Mouse (Mus musculus): ENCODE results near the gene Mrps24.
A peak's percentile ranks its signal among the peaks of the same experiment; 100 is the strongest.

Mrps24 gene

DNA sequence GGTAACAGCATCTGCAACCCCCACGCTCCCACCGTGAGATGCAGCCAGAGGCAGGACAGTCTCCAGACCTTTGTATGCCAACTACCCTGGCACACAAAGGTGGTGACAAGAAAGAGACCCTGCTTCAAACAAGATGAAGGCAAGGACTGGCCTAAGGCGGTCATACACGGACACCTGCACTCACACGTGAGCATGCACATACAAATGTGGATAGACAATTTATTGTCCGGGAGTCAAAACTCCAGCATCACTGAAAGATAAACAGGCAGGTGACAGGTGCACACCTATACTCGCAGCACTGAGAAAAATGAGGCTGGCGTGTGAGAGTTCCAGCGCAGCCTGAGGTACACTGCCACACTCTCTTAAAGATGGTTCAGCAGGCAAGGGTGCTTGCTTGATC, 9.5 kb downstream of the Mrps24 start:
- DNase-seq (ENCODE audit: low read depth), result no peak

DNA sequence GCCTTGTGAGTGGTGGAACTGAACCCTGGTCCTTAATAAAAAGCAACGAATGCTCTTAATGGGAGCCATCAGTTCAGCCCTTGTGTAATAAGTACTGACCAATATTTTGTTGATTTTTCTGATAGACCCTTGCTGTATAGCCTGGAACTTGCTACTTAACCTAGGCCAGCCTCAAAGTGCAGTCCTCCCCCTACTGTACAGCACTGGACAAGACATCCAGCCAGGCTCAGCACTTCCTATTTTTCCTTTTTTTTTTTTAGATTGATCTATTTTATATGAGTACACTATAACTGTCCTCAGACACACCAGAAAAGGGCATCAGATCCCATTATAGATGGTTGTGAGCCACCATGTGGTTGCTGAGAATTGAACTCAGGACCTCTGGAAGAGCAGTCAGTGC, 12.1 kb downstream of the Mrps24 start:
- DNase-seq (ENCODE audit: low read depth), result no peak

DNA sequence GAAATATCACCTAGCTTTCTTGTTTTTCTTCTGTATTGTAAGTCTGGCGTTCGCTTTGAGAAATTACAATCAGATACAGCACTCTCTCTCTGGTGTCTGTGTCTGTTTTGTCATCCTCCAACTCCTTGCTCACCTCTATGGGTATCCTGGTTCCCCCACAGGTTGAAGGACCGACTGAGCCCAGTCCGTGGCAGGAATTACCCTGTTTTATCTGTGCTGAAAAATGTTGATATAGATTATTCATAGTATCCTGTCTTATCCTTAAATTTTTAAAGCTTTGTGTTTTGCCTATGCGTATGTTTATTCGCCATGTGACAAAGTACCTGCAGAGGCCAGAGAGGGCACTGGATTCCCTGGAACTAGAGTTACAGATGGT, 12.5 kb downstream of the Mrps24 start:
- no peak for DNase-seq (ENCODE audit: low read depth)

DNA sequence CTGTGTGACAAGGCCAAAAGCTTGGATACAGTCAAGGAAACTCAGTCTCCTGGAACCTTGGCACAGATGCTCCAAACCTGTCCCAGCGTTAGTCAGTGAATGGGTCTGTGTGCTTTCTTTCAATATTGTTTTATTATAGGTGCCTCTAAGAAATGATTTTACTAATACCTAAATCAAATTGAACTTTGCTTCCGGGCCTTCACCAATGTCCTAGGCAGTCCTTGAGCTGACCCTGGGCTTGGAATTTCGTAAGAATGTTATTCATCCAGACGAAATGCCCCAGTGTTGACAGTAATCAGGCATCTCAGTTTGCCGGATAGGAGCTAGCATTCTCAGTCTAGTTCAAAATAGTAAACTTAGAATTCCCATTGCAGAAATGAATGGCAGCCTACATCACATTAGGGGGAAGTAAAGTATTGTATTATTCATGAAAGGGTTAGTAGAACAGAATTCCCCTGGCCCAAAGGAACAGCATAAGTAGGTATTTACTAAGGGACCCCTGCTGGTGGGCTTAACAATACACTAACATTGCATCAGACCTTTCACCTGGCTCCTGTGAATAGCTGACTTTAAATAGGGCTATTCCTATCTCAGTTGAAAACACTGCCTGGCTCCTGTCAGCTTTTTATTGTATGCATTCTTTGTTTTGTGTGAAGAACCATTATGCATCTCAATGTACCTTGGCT, 13.1 kb downstream of the Mrps24 start:
- no peak for DNase-seq (ENCODE audit: low read depth)

DNA sequence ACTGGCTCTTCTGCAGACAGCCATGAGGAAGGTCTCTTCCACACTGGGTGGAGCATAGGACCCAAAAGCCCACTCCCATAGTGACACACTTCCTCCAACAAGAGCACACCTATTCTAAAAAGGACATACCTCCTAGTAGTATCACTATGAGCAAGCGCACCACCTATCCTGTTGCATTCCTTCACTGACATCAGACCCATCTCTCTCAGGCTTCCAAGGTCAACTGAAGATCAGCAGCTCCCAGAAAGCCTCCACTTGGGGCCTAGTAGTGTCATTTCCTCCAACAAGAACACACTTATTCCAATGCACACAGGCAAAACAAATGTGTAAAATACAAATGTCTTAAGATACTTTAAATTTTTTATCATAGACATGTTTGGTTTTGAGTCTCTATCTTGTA, 13.7 kb downstream of the Mrps24 start:
- no peak for DNase-seq (ENCODE audit: low read depth)

DNA sequence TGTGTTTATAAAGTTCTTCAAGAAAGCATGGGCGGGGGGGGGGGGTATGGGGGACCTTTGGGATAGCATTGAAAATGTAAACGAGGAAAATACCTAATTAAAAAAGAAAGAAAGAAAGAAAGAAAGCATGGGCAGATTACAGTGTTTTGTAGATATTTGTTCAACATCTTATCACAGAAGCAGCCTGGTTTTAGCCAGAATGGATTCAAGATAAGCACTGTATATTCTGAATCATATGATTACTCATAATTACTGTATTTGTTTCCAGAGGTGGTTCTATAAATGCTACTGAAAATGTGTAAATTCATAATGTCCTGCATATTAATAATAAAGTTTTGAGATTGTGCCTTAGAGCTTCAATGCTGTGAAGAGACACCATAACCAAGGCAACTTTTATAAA, 14.2 kb downstream of the Mrps24 start:
- DNase-seq (ENCODE audit: low read depth), result no peak

DNA sequence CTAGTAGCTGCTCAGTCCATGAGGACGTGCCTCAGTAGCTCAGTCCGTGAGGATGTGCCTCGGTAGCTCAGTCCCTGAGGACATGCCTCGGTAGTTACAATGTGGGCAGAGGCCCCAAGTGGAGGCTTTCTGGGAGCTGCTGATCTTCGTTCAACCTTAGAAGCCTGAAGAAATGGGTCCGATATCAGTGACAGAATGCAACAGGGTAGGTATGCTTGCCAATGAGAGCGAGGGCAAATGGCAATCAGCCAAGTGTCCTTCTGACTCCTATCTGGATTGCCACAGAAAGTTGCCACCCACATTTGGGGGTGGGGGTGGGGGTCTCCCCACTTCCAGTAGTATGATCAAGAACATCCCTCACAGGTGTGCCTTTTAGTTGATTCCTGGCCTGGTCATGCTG, 14.7 kb downstream of the Mrps24 start:
- DNase-seq (ENCODE audit: low read depth), result no peak

DNA sequence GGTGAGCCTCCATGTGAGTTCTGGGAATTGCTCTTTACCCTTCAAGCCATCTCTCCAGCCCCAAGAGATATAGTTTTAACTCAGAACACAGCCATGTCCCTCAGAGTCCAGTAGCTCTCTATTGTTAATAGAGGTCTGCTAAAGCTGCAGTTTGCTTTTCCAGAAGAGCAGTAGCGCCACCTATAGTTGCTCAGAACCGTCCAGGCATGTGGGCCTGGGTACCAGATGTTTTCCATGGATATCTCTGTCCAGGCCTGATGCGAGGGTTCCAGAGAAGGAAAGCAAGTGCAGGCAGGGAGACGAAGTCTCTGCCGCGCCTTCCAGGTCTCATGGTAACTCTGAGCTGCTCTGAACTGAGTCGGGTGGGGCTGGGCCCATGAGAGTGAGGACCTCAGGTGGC, 23.7 kb downstream of the Mrps24 start:
- DNase-seq (ENCODE audit: low read depth), result peak; percentile 77

DNA sequence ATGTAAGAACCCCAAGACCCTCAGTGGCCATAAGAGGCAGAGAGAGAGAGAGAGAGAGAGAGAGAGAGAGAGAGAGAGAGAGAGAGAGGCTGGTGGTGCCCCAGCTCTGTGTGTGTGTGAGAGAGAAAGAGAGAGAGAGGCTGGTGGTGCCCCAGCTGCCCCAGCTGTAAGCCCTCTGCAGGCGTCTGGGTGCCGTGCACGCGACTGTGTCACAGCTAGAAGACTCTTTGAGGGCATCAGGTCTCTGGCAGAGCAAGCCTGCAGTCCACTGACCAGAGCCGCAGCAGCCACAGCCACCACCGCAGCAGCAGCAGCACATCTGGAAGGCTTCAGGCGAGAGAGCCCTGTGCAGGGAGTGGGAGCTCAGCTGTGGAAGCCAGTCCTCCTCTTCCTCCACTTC, 31.2 kb downstream of the Mrps24 start:
- DNase-seq (ENCODE audit: low read depth), result no peak

DNA sequence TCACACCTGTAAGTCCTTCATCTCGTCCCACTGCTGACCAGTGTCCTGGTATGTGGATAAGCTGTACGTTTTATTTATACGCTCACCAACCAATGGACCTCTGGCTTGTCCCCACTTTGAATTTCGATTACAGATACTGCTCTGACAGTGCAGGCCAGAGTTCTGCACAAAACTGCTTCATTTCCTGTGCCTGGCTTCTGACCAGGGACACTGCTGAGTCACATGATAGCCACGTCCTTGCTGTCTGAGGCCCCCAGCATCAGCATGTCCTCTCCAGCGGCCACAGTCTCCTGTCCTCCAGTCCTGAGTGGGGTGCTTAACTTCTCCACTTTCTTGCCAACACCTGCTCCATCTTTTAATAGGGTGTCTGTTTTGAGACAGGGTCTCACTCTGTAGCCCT, 32.9 kb downstream of the Mrps24 start:
- DNase-seq (ENCODE audit: low read depth), result no peak

Measured in NIH3T3 (cell line).